In genomic region chr3:142385690-142386089, GRCm38 (mm10) we compare ENCODE assay signal across 29 mouse cellular contexts. TPM values are rescaled to one million over a fixed set of nuclear protein-coding genes. Genes with fewer than 3 reads are reported as not detected.
DNase-seq lines count a peak whose midpoint lies in the region; ATAC-seq and TF ChIP-seq lines count a peak whose summit lies in the region.
"Had no signal": no experiment of that assay in that cellular context is flagged by ENCODE, and none has a peak within 500 bp of the region (broad histone marks: within the 10 kb centered on the region; RNA-seq: fewer than 3 reads in every experiment).

No protein-coding gene starts in this region.

- H3K27me3 ChIP-seq in kidney, embryonic 15.5 days: no peaks in the 10 kb centered on the region
- H3K27me3 ChIP-seq in liver, embryonic 16.5 days (ENCODE audit: control insufficient read depth, insufficient read depth, low read depth, low read length): no peaks in the 10 kb centered on the region
- H3K27me3 ChIP-seq in kidney, postnatal 0 days (ENCODE audit: insufficient read depth, low read length): no peaks in the 10 kb centered on the region
- H3K27me3 ChIP-seq in stomach, postnatal 0 days (ENCODE audit: control insufficient read depth, insufficient read depth, low read length): no peaks in the 10 kb centered on the region
- H3K27me3 ChIP-seq in midbrain, embryonic 14.5 days (ENCODE audit: control insufficient read depth, insufficient read depth, low read length): no peaks in the 10 kb centered on the region
- H3K27me3 ChIP-seq: embryonic facial prominence, embryonic 15.5 days; forebrain, embryonic 13.5 days; hindbrain, embryonic 15.5 days; limb, embryonic 15.5 days; midbrain, embryonic 15.5 days had no signal

- 89% methylated on average over 2 of the region's 2 CpGs for WGBS in kidney, embryonic 15.5 days
- WGBS in liver, embryonic 16.5 days (ENCODE audit: insufficient replicate concordance): 56% methylated on average over 2 of the region's 2 CpGs
- 70% methylated on average over 2 of the region's 2 CpGs for WGBS in kidney, postnatal 0 days
- 65% methylated on average over 2 of the region's 2 CpGs for WGBS in stomach, postnatal 0 days
- WGBS in midbrain, embryonic 14.5 days: 93% methylated on average over 2 of the region's 2 CpGs

- no peak overlapping the region for H3K4me3 ChIP-seq in kidney, embryonic 15.5 days (replicated peaks)
- H3K4me3 ChIP-seq in liver, embryonic 16.5 days (ENCODE audit: low read depth, low read length): no peak overlapping the region
- no peak overlapping the region for H3K4me3 ChIP-seq in kidney, postnatal 0 days (replicated peaks; ENCODE audit: low read depth, low read length)
- H3K4me3 ChIP-seq in stomach, postnatal 0 days (ENCODE audit: low read depth, low read length): no peak overlapping the region
- H3K4me3 ChIP-seq in midbrain, embryonic 14.5 days (replicated peaks; ENCODE audit: low read depth, low read length): no peak overlapping the region
- H3K4me3 ChIP-seq: embryonic facial prominence, embryonic 10.5 days; embryonic facial prominence, embryonic 15.5 days; forebrain, embryonic 13.5 days; hindbrain, embryonic 10.5 days; hindbrain, embryonic 15.5 days; limb, embryonic 10.5 days; limb, embryonic 15.5 days; midbrain, embryonic 15.5 days had no signal

- no peak for TF ChIP-seq EP300 in stomach, postnatal 0 days (optimal IDR thresholded peaks at IDR 0.05)

- peak; percentile 8; the same call in 1 of the 2 replicates for TF ChIP-seq CTCF in kidney, postnatal 0 days (IDR thresholded peaks at IDR 0.05; ENCODE audit: low read depth)
- peak; percentile 26; the same call in 1 of the 2 replicates for TF ChIP-seq CTCF in stomach, postnatal 0 days (IDR thresholded peaks at IDR 0.05; ENCODE audit: low read depth)

- intact Hi-C loops in gastrocnemius, postnatal 14 days (cut with DNase I; ENCODE audit: low total_unique reads): no loop called here

- peaks cover 5% of the 10 kb centered on the region; the same call in 1 of the 2 replicates for H3K4me1 ChIP-seq in kidney, embryonic 15.5 days
- H3K4me1 ChIP-seq in liver, embryonic 16.5 days (ENCODE audit: control insufficient read depth, low read depth, low read length): no peaks in the 10 kb centered on the region; the same call in none of the 2 replicates
- peaks cover 5% of the 10 kb centered on the region; the same call in 1 of the 2 replicates for H3K4me1 ChIP-seq in kidney, postnatal 0 days (replicated peaks; ENCODE audit: insufficient read depth, low read length)
- H3K4me1 ChIP-seq in stomach, postnatal 0 days (replicated peaks; ENCODE audit: control insufficient read depth, insufficient read depth): peaks cover 2% of the 10 kb centered on the region; the same call in 1 of the 2 replicates
- no peaks in the 10 kb centered on the region for H3K4me1 ChIP-seq in midbrain, embryonic 14.5 days (ENCODE audit: control insufficient read depth, insufficient read depth, low read length)
- H3K4me1 ChIP-seq: embryonic facial prominence, embryonic 15.5 days; hindbrain, embryonic 15.5 days; midbrain, embryonic 15.5 days had no signal

- no peak for ATAC-seq in kidney, embryonic 15.5 days (replicated peaks; ENCODE audit: low FRiP score)
- peak; percentile 70 for ATAC-seq in liver, embryonic 16.5 days (ENCODE audit: low read depth)
- no peak for ATAC-seq in kidney, postnatal 0 days (replicated peaks; ENCODE audit: low FRiP score, low read depth)
- peak; percentile 45; the same call in 1 of the 2 replicates for ATAC-seq in stomach, postnatal 0 days (ENCODE audit: low FRiP score, low TSS enrichment)
- ATAC-seq in midbrain, embryonic 14.5 days (ENCODE audit: low FRiP score, low TSS enrichment): no peak
- ATAC-seq: forebrain, embryonic 13.5 days; inflammation-experienced regulatory T-cells, adult 6 months; midbrain, embryonic 15.5 days had no signal

- no peak overlapping the region for H3K9ac ChIP-seq in kidney, embryonic 15.5 days
- no peak overlapping the region for H3K9ac ChIP-seq in liver, embryonic 16.5 days (ENCODE audit: low read depth, low read length)
- H3K9ac ChIP-seq in kidney, postnatal 0 days (ENCODE audit: low read depth, low read length): no peak overlapping the region
- H3K9ac ChIP-seq in stomach, postnatal 0 days (ENCODE audit: low read length): no peak overlapping the region
- no peak overlapping the region for H3K9ac ChIP-seq in midbrain, embryonic 14.5 days (replicated peaks; ENCODE audit: low read length)
- H3K9ac ChIP-seq: embryonic facial prominence, embryonic 15.5 days; forebrain, embryonic 13.5 days; hindbrain, embryonic 15.5 days; limb, embryonic 15.5 days; midbrain, embryonic 15.5 days had no signal

- H3K36me3 ChIP-seq in kidney, embryonic 15.5 days: 0 out of 2 replicates have a peak, but pooled peaks cover 6% of the 10 kb centered on the region
- H3K36me3 ChIP-seq in liver, embryonic 16.5 days (ENCODE audit: control insufficient read depth, insufficient read depth): no peaks in the 10 kb centered on the region
- H3K36me3 ChIP-seq in kidney, postnatal 0 days (ENCODE audit: insufficient read depth, low read length): no peaks in the 10 kb centered on the region
- H3K36me3 ChIP-seq in stomach, postnatal 0 days (ENCODE audit: control insufficient read depth, insufficient read depth, low read length): no peaks in the 10 kb centered on the region
- no peaks in the 10 kb centered on the region for H3K36me3 ChIP-seq in midbrain, embryonic 14.5 days (ENCODE audit: control insufficient read depth, insufficient read depth, low read length)
- H3K36me3 ChIP-seq: embryonic facial prominence, embryonic 10.5 days; embryonic facial prominence, embryonic 15.5 days; hindbrain, embryonic 10.5 days; hindbrain, embryonic 15.5 days; limb, embryonic 10.5 days; limb, embryonic 15.5 days; midbrain, embryonic 15.5 days had no signal

- H3K9me3 ChIP-seq in kidney, embryonic 15.5 days (replicated peaks): no peaks in the 10 kb centered on the region
- no peaks in the 10 kb centered on the region for H3K9me3 ChIP-seq in liver, embryonic 16.5 days (replicated peaks; ENCODE audit: control insufficient read depth, low read length)
- no peaks in the 10 kb centered on the region for H3K9me3 ChIP-seq in kidney, postnatal 0 days (replicated peaks; ENCODE audit: low read length)
- H3K9me3 ChIP-seq in stomach, postnatal 0 days (ENCODE audit: control insufficient read depth, low read length): no peaks in the 10 kb centered on the region
- no peaks in the 10 kb centered on the region for H3K9me3 ChIP-seq in midbrain, embryonic 14.5 days (ENCODE audit: control insufficient read depth, low read length)
- H3K9me3 ChIP-seq: embryonic facial prominence, embryonic 10.5 days; embryonic facial prominence, embryonic 15.5 days; forebrain, embryonic 13.5 days; G1E; hindbrain, embryonic 10.5 days; hindbrain, embryonic 15.5 days; limb, embryonic 10.5 days; limb, embryonic 15.5 days; midbrain, embryonic 15.5 days had no signal

- H3K27ac ChIP-seq in kidney, embryonic 15.5 days: no peak overlapping the region
- no peak overlapping the region for H3K27ac ChIP-seq in liver, embryonic 16.5 days (ENCODE audit: low read length)
- H3K27ac ChIP-seq in kidney, postnatal 0 days: no peak overlapping the region
- no peak overlapping the region for H3K27ac ChIP-seq in stomach, postnatal 0 days (replicated peaks)
- no peak overlapping the region for H3K27ac ChIP-seq in midbrain, embryonic 14.5 days (replicated peaks; ENCODE audit: low read depth, low read length)
- H3K27ac ChIP-seq: embryonic facial prominence, embryonic 10.5 days; embryonic facial prominence, embryonic 15.5 days; forebrain, embryonic 13.5 days; hindbrain, embryonic 10.5 days; hindbrain, embryonic 15.5 days; limb, embryonic 10.5 days; limb, embryonic 15.5 days; midbrain, embryonic 15.5 days had no signal

- peak; percentile 33 for DNase-seq in kidney, adult 11 months
- DNase-seq in liver: no peak
- DNase-seq in kidney, postnatal 0 days (ENCODE audit: low spot score): no peak
- peak; percentile 34 for DNase-seq in stomach, postnatal 0 days (ENCODE audit: low spot score)
- no peak for DNase-seq in gastrocnemius, postnatal 14 days
- no peak for DNase-seq in midbrain, embryonic 14.5 days
- DNase-seq: adrenal gland, postnatal 10 days; cerebellum, adult 8-10 months; cerebellum, postnatal 25 days; gastrocnemius, postnatal 10 days; heart, postnatal 14 days; layer of hippocampus, postnatal 36 days; lung, adult 2 months; lung, postnatal 14 days; right cerebral cortex, postnatal 25 days; thymus, adult 18-20 months; thymus, postnatal 25 days had no signal

- H3K4me2 ChIP-seq in kidney, embryonic 15.5 days: no peak overlapping the region
- H3K4me2 ChIP-seq in liver, embryonic 16.5 days (ENCODE audit: low read depth, low read length): no peak overlapping the region
- H3K4me2 ChIP-seq in kidney, postnatal 0 days (ENCODE audit: low read length): no peak overlapping the region
- H3K4me2 ChIP-seq in stomach, postnatal 0 days (replicated peaks; ENCODE audit: low read depth): no peak overlapping the region
- no peak overlapping the region for H3K4me2 ChIP-seq in midbrain, embryonic 14.5 days (ENCODE audit: low read length)
- H3K4me2 ChIP-seq: embryonic facial prominence, embryonic 15.5 days; forebrain, embryonic 13.5 days; hindbrain, embryonic 15.5 days; limb, embryonic 15.5 days; midbrain, embryonic 15.5 days had no signal

RNA-seq across cellular contexts. Expression of gene Pdlim5, which starts 9.8 kb away (rescaled TPM):
- 45.8 and 46.6 TPM in 2 replicates for polyA plus RNA-seq in kidney, embryonic 15.5 days (2015; fragmentation: Nextera tagmentation; extraction: Ambion mirVana)
- polyA plus RNA-seq in liver, embryonic 16.5 days (2015; fragmentation: Nextera tagmentation; extraction: Ambion mirVana): 13.3 and 14.7 TPM in 2 replicates
- 32.5 and 35.3 TPM in 2 replicates for polyA plus RNA-seq in kidney, postnatal 0 days (2015; fragmentation: Nextera tagmentation; extraction: Ambion mirVana)
- polyA plus RNA-seq in stomach, postnatal 0 days (2015; fragmentation: Nextera tagmentation; extraction: Ambion mirVana): 28.9 and 29.7 TPM in 2 replicates
- total RNA-seq in gastrocnemius, postnatal 14 days (2021): 100 to 1,000 TPM; 452 to 543 TPM
- polyA plus RNA-seq in midbrain, embryonic 14.5 days (2014; fragmentation: Nextera tagmentation; extraction: Ambion mirVana): 11.8 and 14.3 TPM in 2 replicates

Comparison
In these comparisons a context has a peak if more than half of its experiments do, and no peak if none do; other contexts are left out.
1. DNase-seq: peak in kidney, adult 11 months (single experiment) and stomach, postnatal 0 days (single experiment); none in liver (single experiment), kidney, postnatal 0 days (single experiment), gastrocnemius, postnatal 14 days (single experiment) and midbrain, embryonic 14.5 days (single experiment).
2. ATAC-seq: peak in liver, embryonic 16.5 days (single experiment) and stomach, postnatal 0 days (single experiment); none in kidney, embryonic 15.5 days (single experiment), kidney, postnatal 0 days (single experiment) and midbrain, embryonic 14.5 days (single experiment).